Mouse (Mus musculus) liver, embryonic 14.5 days (tissue): ENCODE data around the gene Cetn4.

Source experiments
- CTCF ChIP-seq: IDR thresholded peaks from 2 replicates; pipeline ENCODE4 v1.5.1; 2016; ENCODE audit warnings: antibody characterized with exemption, low read depth, control low read depth
- EP300 ChIP-seq: IDR thresholded peaks from 2 replicates; pipeline ENCODE4 v1.6.1; 2016; ENCODE audit warnings: antibody characterized with exemption, low read depth

GRCm38 (mm10) chr3:37324310-37324709 lies 11.8 kb upstream of the Cetn4 start:
- TF ChIP-seq EP300 (no peak), CTCF (peak; percentile 63)
